Comparison of ENCODE assay signal across 9 mouse cellular contexts in genomic region chr2:135328756-135329155, GRCm38 (mm10).
DNase-seq lines count a peak whose midpoint lies in the region; ATAC-seq and TF ChIP-seq lines count a peak whose summit lies in the region.
"Had no signal": no experiment of that assay in that cellular context is flagged by ENCODE, and none has a peak within 500 bp of the region (broad histone marks: within the 10 kb centered on the region; RNA-seq: fewer than 3 reads in every experiment).

No protein-coding gene starts in this region.

- H3K4me1 ChIP-seq in liver, adult 2 months (ENCODE audit: control insufficient read depth, insufficient read depth, low read length), result no peaks in the 10 kb centered on the region; the same call in 1 of the 2 replicates
- H3K4me1 ChIP-seq in liver, embryonic 12.5 days, result no peaks in the 10 kb centered on the region
- no peaks in the 10 kb centered on the region for H3K4me1 ChIP-seq in hindbrain, embryonic 12.5 days
- H3K4me1 ChIP-seq in lung, adult 2 months (ENCODE audit: control insufficient read depth, insufficient read depth, low read length), result peaks cover 7% of the 10 kb centered on the region; the same call in 1 of the 2 replicates
- H3K4me1 ChIP-seq: heart, embryonic 13.5 days had no signal

- TF ChIP-seq CTCF in liver, adult 2 months (IDR thresholded peaks at IDR 0.05; ENCODE audit: low read depth, low read length), result peak; percentile 68
- peak; percentile 68 for TF ChIP-seq CTCF in lung, adult 2 months (IDR thresholded peaks at IDR 0.05; ENCODE audit: insufficient read depth, low read length)

- ATAC-seq in liver, embryonic 12.5 days, result no peak
- peak; percentile 69 for ATAC-seq in hindbrain, embryonic 12.5 days (ENCODE audit: low FRiP score)

- H3K4me2 ChIP-seq in liver, embryonic 12.5 days, result no peak overlapping the region
- no peak overlapping the region for H3K4me2 ChIP-seq in hindbrain, embryonic 12.5 days (replicated peaks)
- H3K4me2 ChIP-seq: heart, embryonic 13.5 days had no signal

- H3K4me3 ChIP-seq in liver, adult 2 months (ENCODE audit: insufficient read depth, low read depth, low read length), result no peak overlapping the region
- no peak overlapping the region for H3K4me3 ChIP-seq in liver, embryonic 12.5 days
- H3K4me3 ChIP-seq in hindbrain, embryonic 12.5 days, result no peak overlapping the region
- H3K4me3 ChIP-seq in lung, adult 2 months (replicated peaks; ENCODE audit: extremely low read depth, low read depth, low read length), result no peak overlapping the region
- H3K4me3 ChIP-seq: heart, embryonic 13.5 days had no signal

- H3K9me3 ChIP-seq in liver, embryonic 12.5 days (replicated peaks), result no peaks in the 10 kb centered on the region
- H3K9me3 ChIP-seq in hindbrain, embryonic 12.5 days (replicated peaks), result no peaks in the 10 kb centered on the region
- H3K9me3 ChIP-seq: heart, embryonic 13.5 days had no signal

- H3K79me2 ChIP-seq in liver, adult 2 months (ENCODE audit: control insufficient read depth, insufficient read depth, low read length), result no peaks in the 10 kb centered on the region

- no peaks in the 10 kb centered on the region for H3K27me3 ChIP-seq in liver, adult 2 months (ENCODE audit: control insufficient read depth, insufficient read depth, low read length)
- no peaks in the 10 kb centered on the region for H3K27me3 ChIP-seq in liver, embryonic 12.5 days (replicated peaks)
- H3K27me3 ChIP-seq in hindbrain, embryonic 12.5 days, result peaks cover 7% of the 10 kb centered on the region; the same call in 1 of the 2 replicates

- H3K27ac ChIP-seq in liver, adult 2 months (replicated peaks; ENCODE audit: insufficient read depth, low read depth, low read length), result no peak overlapping the region
- no peak overlapping the region for H3K27ac ChIP-seq in liver, embryonic 12.5 days
- no peak overlapping the region for H3K27ac ChIP-seq in hindbrain, embryonic 12.5 days
- H3K27ac ChIP-seq: heart, embryonic 13.5 days had no signal

- peaks cover 2% of the 10 kb centered on the region for H3K36me3 ChIP-seq in liver, adult 2 months (ENCODE audit: control insufficient read depth, insufficient read depth, low read length)
- H3K36me3 ChIP-seq in liver, embryonic 12.5 days, result no peaks in the 10 kb centered on the region
- no peaks in the 10 kb centered on the region for H3K36me3 ChIP-seq in hindbrain, embryonic 12.5 days
- H3K36me3 ChIP-seq: heart, embryonic 13.5 days had no signal

- H3K9ac ChIP-seq in liver, adult 2 months (ENCODE audit: low read depth, low read length), result no peak overlapping the region
- no peak overlapping the region for H3K9ac ChIP-seq in liver, embryonic 12.5 days
- H3K9ac ChIP-seq in hindbrain, embryonic 12.5 days, result no peak overlapping the region
- H3K9ac ChIP-seq: heart, embryonic 13.5 days had no signal

- WGBS in liver, adult 2 months, result 4% methylated on average over 2 of the region's 2 CpGs
- WGBS in liver, embryonic 12.5 days (ENCODE audit: insufficient replicate concordance), result 5% methylated on average over 2 of the region's 2 CpGs
- WGBS in hindbrain, embryonic 12.5 days, result 5% methylated on average over 2 of the region's 2 CpGs
- WGBS in lung, adult 2 months, result 1% methylated on average over 2 of the region's 2 CpGs

- DNase-seq in liver, adult 2 months (ENCODE audit: extremely low read depth, low read depth, low spot score), result peak; percentile 24
- peak; percentile 78 for DNase-seq in NIH3T3 (ENCODE audit: low read depth)
- DNase-seq in cerebellum, postnatal 36 days, result peak; percentile 14 to 29
- DNase-seq in lung, adult 2 months, result no peak
- peak; percentile 83 for DNase-seq in retina, embryonic 14.5 days (ENCODE audit: low spot score)
- DNase-seq in ovary, postnatal 36 days (ENCODE audit: low spot score), result no peak

- TF ChIP-seq POLR2A in liver, adult 2 months (IDR thresholded peaks at IDR 0.05; ENCODE audit: extremely low read depth, insufficient read depth, low read length), result no peak
- TF ChIP-seq POLR2A in lung, adult 2 months (IDR thresholded peaks at IDR 0.05; ENCODE audit: borderline replicate concordance, extremely low read depth, low read depth, low read length), result no peak

Comparison
In these comparisons a context has a peak if more than half of its experiments do, and no peak if none do; other contexts are left out.
1. DNase-seq: peak in liver, adult 2 months (single experiment), NIH3T3 (single experiment), cerebellum, postnatal 36 days (2 of 2) and retina, embryonic 14.5 days (single experiment); none in lung, adult 2 months (single experiment) and ovary, postnatal 36 days (single experiment).